Mouse (Mus musculus): ENCODE data around the gene Krtcap2. TPM values are rescaled to one million over a fixed set of nuclear protein-coding genes. Genes with fewer than 3 reads are reported as not detected.

Gene Krtcap2
- polyA plus RNA-seq (2012; ENCODE audit: insufficient read depth, insufficient read length, low replicate concordance, missing spikeins) = not detected in 2 replicates

DNA sequence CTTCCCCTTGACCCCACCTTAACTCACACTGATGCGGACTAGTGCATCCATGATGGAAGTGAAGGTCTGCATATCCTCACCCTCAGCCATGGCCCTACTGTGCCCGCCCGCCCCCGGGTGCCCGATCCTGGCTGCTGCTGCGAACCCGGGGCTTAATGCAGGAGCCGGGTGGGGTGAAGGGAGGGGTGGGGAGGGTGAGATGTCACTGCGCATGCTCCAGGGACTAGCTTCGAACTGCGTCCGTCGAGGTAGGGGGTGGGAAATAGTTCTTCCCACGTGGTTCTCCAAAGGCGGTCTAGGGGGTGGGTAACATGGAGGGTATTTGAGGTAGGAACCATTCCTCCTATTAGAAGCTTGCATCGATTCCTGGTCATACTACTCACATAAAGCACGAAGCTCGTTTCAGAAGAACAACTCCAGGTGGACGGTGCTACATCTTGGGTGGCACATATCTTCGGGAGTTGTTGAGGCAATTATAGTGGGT, at the start of gene Krtcap2:
Krtcap2 (plus strand) TSS at position 279 of the 484 bp plus-strand sequence.
- peak within 1 kb of the TSS; percentile 88 for H3K27ac ChIP-seq (ENCODE audit: insufficient read depth, low read depth, low read length)
- WGBS = 1% methylated on average over 20 of the region's 20 CpGs

DNA sequence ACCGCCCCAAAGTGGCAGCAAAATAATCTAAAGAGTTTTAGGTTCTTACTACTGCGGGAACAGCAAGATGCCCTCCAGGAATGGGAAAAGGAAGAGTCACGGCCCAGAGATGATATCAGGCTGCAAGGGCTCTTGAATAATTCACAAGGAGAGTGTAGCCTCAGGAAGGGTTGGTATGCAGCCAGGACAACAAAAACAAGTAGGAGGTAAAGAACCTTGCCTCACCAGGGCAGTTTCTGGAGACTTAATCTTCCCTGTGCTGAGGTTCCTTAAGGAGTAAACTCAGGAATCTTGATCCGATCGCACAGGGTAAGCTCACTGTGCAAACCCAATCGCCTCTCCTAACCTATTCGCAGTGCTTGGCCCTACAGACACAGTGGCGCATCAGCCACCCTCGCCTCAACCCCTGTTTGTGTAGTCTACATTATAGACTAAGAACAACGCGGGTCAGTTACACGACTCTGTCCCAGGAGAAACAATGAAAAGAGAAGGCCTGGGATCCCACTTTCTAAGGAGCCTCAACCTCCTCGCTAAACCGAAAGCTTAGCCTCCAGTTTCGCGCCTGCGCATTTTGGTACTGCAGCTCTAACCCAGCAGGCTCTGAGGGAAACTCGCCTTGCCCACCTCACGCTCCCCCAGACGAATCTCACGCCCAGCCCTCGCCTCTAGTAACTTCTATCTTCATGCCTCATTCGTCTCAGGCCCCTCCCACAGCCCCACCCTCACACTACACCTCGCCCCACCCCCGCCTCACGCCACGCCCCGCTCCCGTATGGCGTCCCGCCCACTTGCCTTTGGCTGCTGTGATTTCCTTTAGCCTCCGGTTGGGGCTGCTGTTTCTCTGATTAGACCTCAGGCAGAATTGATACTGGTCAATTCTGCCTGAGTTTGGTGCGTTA, 49.5 kb upstream of the Krtcap2 start:
- Histone ChIP-seq H3K4me3 (ENCODE audit: insufficient read depth, low read depth, low read length) (peak overlapping the region; percentile 43), H3K4me1 (ENCODE audit: control insufficient read depth, insufficient read depth, low read length) (peaks cover 6% of the 10 kb centered on the region; the same call in 1 of the 2 replicates), H3K27ac (ENCODE audit: insufficient read depth, low read depth, low read length) (peak overlapping the region; percentile 77)
- 5% methylated on average over 33 of the region's 33 CpGs for WGBS
- TF ChIP-seq POLR2A (IDR thresholded peaks at IDR 0.05; ENCODE audit: insufficient read depth, low read depth, low read length) = peak; percentile 48; the same call in 1 of the 2 replicates
- no peak for TF ChIP-seq CTCF (IDR thresholded peaks at IDR 0.05; ENCODE audit: insufficient read depth, low read depth, low read length)

More for the DNA sequence above, at the start of gene Krtcap2:
- H3K4me1 ChIP-seq (ENCODE audit: control insufficient read depth, insufficient read depth, low read length) = peaks cover 21% of the 10 kb centered on the region
- H3K4me3 ChIP-seq (ENCODE audit: insufficient read depth, low read depth, low read length) = peak within 1 kb of the TSS; percentile 95
- TF ChIP-seq CTCF (IDR thresholded peaks at IDR 0.05; ENCODE audit: insufficient read depth, low read depth, low read length) = no peak
- peak; percentile 39; the same call in 1 of the 2 replicates for TF ChIP-seq POLR2A (IDR thresholded peaks at IDR 0.05; ENCODE audit: insufficient read depth, low read depth, low read length)

DNA sequence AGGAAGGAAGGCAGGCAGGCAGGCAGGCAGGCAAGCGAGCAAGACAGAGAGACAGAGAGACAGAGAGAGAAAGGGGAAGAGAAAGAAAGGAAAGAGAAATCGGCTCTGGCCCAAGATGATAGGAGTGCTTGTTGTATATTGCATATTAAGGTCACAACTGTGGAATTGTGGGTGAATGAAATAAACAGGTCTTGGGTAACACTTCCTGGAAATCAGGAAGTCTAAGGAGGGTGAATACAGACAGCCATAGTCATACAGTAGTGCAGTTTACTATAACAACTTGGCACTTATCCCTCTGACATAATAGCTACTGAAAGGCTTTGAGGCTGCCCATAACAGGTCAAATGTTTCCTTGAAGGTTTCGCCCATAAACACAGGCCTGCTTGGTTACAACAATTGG, 45.9 kb upstream of the Krtcap2 start:
- Histone ChIP-seq H3K27ac (ENCODE audit: insufficient read depth, low read depth, low read length) (no peak overlapping the region), H3K4me3 (ENCODE audit: insufficient read depth, low read depth, low read length) (no peak overlapping the region), H3K4me1 (ENCODE audit: control insufficient read depth, insufficient read depth, low read length) (peaks cover 6% of the 10 kb centered on the region; the same call in 1 of the 2 replicates)
- TF ChIP-seq POLR2A (IDR thresholded peaks at IDR 0.05; ENCODE audit: insufficient read depth, low read depth, low read length) (no peak), CTCF (IDR thresholded peaks at IDR 0.05; ENCODE audit: insufficient read depth, low read depth, low read length) (no peak)
- 75% methylated on average over 3 of the region's 3 CpGs for WGBS

DNA sequence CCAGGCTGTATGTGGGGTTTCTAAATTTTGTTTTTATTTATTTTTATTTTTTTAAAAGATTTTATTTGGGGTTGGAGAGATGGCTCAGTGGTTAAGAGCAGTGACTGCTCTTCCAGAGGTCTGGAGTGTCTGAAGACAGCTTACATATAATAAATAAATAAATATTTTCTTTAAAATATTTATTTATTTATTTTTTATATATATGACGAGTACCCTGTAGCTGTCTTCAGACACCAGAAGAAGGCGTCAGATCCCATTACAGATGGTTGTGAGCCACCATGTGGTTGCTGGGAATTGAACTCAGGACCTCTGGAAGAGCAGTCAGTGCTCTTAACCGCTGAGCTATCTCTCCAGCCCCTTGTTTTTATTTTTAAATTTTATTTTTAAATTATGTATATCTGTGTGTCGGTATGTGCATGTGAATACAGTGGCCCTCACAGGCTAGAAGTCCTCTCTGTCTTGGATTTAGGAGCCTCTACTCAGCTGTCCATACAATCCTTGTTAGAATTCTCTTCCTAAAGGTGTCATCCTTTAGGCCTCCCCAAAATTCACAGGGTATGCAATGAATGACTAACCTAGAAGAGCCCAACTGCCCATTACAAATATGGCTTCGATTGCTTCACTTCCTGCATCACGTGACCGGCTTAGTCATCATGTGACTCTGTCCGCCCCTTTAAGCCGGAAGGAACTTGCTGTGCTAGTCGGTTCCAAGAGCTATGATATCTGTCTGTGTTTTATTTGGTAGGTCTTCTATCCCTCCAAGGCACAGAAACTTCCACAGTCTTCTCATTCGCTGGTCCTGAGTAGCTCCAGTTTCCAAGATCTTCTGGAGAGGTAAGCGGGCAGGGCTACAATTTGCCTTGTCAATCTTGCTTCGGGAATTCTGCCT, 43.3 kb upstream of the Krtcap2 start, which contains the start of gene Gba:
Gba (plus strand) TSS at position 676 of the 889 bp plus-strand sequence.
- Histone ChIP-seq H3K4me3 (ENCODE audit: insufficient read depth, low read depth, low read length) (peak within 1 kb of the TSS; percentile 45), H3K4me1 (ENCODE audit: control insufficient read depth, insufficient read depth, low read length) (no peaks in the 10 kb centered on the region), H3K27ac (ENCODE audit: insufficient read depth, low read depth, low read length) (no peak within 1 kb of the TSS)
- 21% methylated on average over 13 of the region's 13 CpGs for WGBS
- no peak for TF ChIP-seq POLR2A (IDR thresholded peaks at IDR 0.05; ENCODE audit: insufficient read depth, low read depth, low read length)
- TF ChIP-seq CTCF (IDR thresholded peaks at IDR 0.05; ENCODE audit: insufficient read depth, low read depth, low read length) = no peak

DNA sequence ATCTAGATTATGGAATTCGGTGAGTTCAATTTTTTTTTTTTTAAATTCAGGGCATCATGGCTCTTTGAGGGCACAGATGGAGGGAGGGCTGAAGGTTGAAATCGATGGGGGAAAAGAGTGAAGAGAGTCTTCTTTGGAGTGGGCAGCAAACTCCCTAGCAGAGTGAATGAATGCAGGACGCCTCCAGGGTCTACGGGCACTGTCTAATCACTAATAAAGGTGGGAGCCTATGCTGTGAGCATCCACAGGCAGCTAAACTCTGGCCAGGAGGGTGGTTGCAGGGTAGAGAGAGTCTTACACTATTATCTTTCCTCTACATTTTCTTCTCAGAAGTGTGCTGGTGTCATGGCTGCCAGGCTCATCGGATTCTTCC, 42.6 kb upstream of the Krtcap2 start:
- Histone ChIP-seq H3K27ac (ENCODE audit: insufficient read depth, low read depth, low read length) (no peak overlapping the region), H3K4me3 (ENCODE audit: insufficient read depth, low read depth, low read length) (peak overlapping the region; percentile 45), H3K4me1 (ENCODE audit: control insufficient read depth, insufficient read depth, low read length) (no peaks in the 10 kb centered on the region)
- TF ChIP-seq CTCF (IDR thresholded peaks at IDR 0.05; ENCODE audit: insufficient read depth, low read depth, low read length) = no peak
- no peak for TF ChIP-seq POLR2A (IDR thresholded peaks at IDR 0.05; ENCODE audit: insufficient read depth, low read depth, low read length)
- WGBS = 22% methylated on average over 5 of the region's 5 CpGs

DNA sequence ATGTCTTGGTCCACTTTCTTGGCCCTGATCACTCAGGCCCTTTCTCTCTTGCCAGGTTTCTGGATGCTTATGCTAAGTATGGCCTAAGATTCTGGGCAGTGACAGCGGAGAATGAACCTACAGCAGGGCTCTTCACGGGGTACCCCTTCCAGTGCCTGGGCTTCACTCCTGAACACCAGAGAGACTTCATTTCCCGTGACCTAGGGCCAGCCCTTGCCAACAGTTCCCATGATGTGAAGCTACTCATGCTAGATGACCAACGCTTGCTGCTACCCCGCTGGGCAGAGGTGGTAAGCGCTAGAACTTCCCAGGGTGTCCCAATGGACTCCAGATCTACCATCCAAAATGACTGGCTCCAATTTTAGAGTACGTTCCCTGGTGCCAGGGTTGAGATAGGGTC, 39.7 kb upstream of the Krtcap2 start:
- Histone ChIP-seq H3K4me3 (ENCODE audit: insufficient read depth, low read depth, low read length) (no peak overlapping the region), H3K27ac (ENCODE audit: insufficient read depth, low read depth, low read length) (no peak overlapping the region), H3K4me1 (ENCODE audit: control insufficient read depth, insufficient read depth, low read length) (no peaks in the 10 kb centered on the region)
- WGBS = 90% methylated on average over 7 of the region's 7 CpGs
- no peak for TF ChIP-seq POLR2A (IDR thresholded peaks at IDR 0.05; ENCODE audit: insufficient read depth, low read depth, low read length)
- no peak for TF ChIP-seq CTCF (IDR thresholded peaks at IDR 0.05; ENCODE audit: insufficient read depth, low read depth, low read length)

DNA sequence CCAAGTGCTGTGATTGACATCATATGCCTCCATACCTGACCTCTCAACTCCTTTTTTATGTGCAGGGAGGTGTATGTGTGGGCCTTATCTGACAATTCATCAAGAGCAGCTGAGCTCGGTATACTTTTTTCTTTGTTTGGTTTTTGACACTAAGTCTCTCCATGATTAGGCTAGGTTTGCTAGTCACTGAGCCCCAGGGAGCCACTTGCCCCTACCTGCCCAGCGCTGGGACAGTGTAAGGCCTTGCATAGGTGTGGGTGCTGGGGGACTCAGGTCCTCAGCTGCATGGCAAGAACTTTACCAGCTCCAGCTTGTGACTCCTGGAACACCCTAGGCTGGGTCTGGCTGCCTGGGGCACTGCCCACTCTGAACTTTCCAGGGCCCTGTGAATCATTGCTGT, 39.1 kb upstream of the Krtcap2 start:
- no peak for TF ChIP-seq POLR2A (IDR thresholded peaks at IDR 0.05; ENCODE audit: insufficient read depth, low read depth, low read length)
- no peak for TF ChIP-seq CTCF (IDR thresholded peaks at IDR 0.05; ENCODE audit: insufficient read depth, low read depth, low read length)
- 82% methylated on average over 2 of the region's 2 CpGs for WGBS

DNA sequence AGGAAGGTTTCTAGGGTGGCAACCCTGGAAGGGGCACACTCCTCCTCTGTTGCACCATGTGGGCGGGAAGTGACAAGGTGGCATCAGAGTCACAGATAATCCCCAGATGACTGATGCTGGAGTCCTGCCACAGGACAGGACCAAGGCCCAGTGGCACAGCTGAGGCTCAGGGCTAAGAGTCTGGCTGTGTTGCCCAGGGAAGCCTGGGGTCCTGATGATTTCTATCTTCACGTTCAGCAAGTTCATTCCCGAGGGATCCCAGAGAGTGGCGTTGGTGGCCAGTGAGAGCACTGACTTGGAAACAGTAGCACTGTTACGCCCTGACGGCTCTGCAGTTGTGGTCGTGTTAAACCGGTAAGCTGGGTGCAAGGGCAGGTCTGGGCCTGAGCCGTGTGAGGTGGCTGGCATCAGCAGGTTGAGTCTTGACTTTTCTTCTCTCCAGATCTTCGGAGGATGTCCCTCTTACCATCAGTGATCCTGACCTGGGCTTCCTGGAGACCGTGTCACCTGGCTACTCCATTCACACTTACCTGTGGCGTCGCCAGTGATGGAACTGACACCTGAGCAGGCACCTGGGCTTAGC, 37.6 kb upstream of the Krtcap2 start:
- no peak overlapping the region for H3K4me3 ChIP-seq (ENCODE audit: insufficient read depth, low read depth, low read length)
- TF ChIP-seq CTCF (IDR thresholded peaks at IDR 0.05; ENCODE audit: insufficient read depth, low read depth, low read length) (no peak), POLR2A (IDR thresholded peaks at IDR 0.05; ENCODE audit: insufficient read depth, low read depth, low read length) (no peak)
- no peaks in the 10 kb centered on the region for H3K4me1 ChIP-seq (ENCODE audit: control insufficient read depth, insufficient read depth, low read length)
- WGBS = 90% methylated on average over 13 of the region's 13 CpGs
- no peak overlapping the region for H3K27ac ChIP-seq (ENCODE audit: insufficient read depth, low read depth, low read length)

More for the DNA sequence above, 39.1 kb upstream of the Krtcap2 start:
- H3K4me3 ChIP-seq (ENCODE audit: insufficient read depth, low read depth, low read length) = no peak overlapping the region
- H3K27ac ChIP-seq (ENCODE audit: insufficient read depth, low read depth, low read length) = no peak overlapping the region
- no peaks in the 10 kb centered on the region for H3K4me1 ChIP-seq (ENCODE audit: control insufficient read depth, insufficient read depth, low read length)
